Mouse (Mus musculus) neural tube, embryonic 11.5 days (tissue): ENCODE results near the gene Hist1h3i. TPM values are rescaled to one million over a fixed set of nuclear protein-coding genes. Genes with fewer than 3 reads are reported as not detected.
A peak's percentile ranks its signal among the peaks of the same experiment; 100 is the strongest.
"Not testable (repeated sequence)": the region's sequence is repeated elsewhere in the genome, so short reads cannot be mapped to it uniquely, and the experiment has no call there.

Experiments
- ATAC-seq: fragments of 200-750 bp; cut with Nextera tagmentation; 2 replicates; pipeline ENCODE4 v1.8.0; 2017; ENCODE audit warnings: moderate number of reproducible peaks, mild to moderate bottlenecking, moderate TSS enrichment, moderate library complexity; ENCODE audit not compliant: insufficient read depth, low FRiP score, low TSS enrichment
- DNase-seq: peaks from one replicate; pipeline ENCODE4 v3.0.0-alpha.2; 2015; ENCODE audit warnings: low spot score
- H3K27ac ChIP-seq: fragments of 300-500 bp; sonication (generic); 2 replicates; pipeline ENCODE4 v1.5.1; 2014; ENCODE audit warnings: low read depth, mild to moderate bottlenecking, low read length
- H3K27me3 ChIP-seq: fragments of 300-500 bp; sonication (generic); 2 replicates; pipeline ENCODE4 v1.6.1; 2014; ENCODE audit warnings: mild to moderate bottlenecking, low read length, mixed read lengths; ENCODE audit not compliant: control insufficient read depth, insufficient read depth
- H3K36me3 ChIP-seq: fragments of 300-500 bp; sonication (generic); 2 replicates; pipeline ENCODE4 v1.6.1; 2014; ENCODE audit warnings: mild to moderate bottlenecking, low read length, moderate library complexity, mixed read lengths; ENCODE audit not compliant: control insufficient read depth, insufficient read depth
- H3K4me1 ChIP-seq: fragments of 300-500 bp; sonication (generic); 2 replicates; pipeline ENCODE4 v1.6.1; 2014; ENCODE audit warnings: low read length, mixed read lengths; ENCODE audit not compliant: control insufficient read depth, insufficient read depth
- H3K4me2 ChIP-seq: fragments of 300-500 bp; sonication (generic); 2 replicates; pipeline ENCODE4 v1.6.1; 2014; ENCODE audit warnings: low read depth, mild to moderate bottlenecking, moderate library complexity
- H3K4me3 ChIP-seq: fragments of 300-500 bp; sonication (generic); 2 replicates; pipeline ENCODE4 v1.5.1; 2014; ENCODE audit warnings: low read depth, low read length
- H3K9ac ChIP-seq: fragments of 300-500 bp; sonication (generic); 2 replicates; pipeline ENCODE4 v1.6.1; 2014; ENCODE audit warnings: mild to moderate bottlenecking, low read length
- H3K9me3 ChIP-seq: fragments of 300-500 bp; sonication (generic); 2 replicates; pipeline ENCODE4 v1.6.1; 2016; ENCODE audit warnings: low read length; ENCODE audit not compliant: control insufficient read depth
- WGBS: fragments of 180-500 bp; shearing (Covaris S2); extraction: QIAGEN DNeasy Blood & Tissue Kit; methylation state at CpG from one replicate; pipeline ENCODE4 v1.1.7; 2014; 5-methylcytosine and 5-hydroxymethylcytosine counted together
- polyA plus RNA-seq: library from polyadenylated mRNA; unstranded; fragments of >200 nt; fragmentation: Nextera tagmentation; extraction: Ambion mirVana; gene quantifications from 2 replicates; pipeline ENCODE4 v1.2.1, GENCODE M21; 2014

Gene Hist1h3i
- polyA plus RNA-seq, 1 experiment from 2014 or later: 228 TPM

DNA sequence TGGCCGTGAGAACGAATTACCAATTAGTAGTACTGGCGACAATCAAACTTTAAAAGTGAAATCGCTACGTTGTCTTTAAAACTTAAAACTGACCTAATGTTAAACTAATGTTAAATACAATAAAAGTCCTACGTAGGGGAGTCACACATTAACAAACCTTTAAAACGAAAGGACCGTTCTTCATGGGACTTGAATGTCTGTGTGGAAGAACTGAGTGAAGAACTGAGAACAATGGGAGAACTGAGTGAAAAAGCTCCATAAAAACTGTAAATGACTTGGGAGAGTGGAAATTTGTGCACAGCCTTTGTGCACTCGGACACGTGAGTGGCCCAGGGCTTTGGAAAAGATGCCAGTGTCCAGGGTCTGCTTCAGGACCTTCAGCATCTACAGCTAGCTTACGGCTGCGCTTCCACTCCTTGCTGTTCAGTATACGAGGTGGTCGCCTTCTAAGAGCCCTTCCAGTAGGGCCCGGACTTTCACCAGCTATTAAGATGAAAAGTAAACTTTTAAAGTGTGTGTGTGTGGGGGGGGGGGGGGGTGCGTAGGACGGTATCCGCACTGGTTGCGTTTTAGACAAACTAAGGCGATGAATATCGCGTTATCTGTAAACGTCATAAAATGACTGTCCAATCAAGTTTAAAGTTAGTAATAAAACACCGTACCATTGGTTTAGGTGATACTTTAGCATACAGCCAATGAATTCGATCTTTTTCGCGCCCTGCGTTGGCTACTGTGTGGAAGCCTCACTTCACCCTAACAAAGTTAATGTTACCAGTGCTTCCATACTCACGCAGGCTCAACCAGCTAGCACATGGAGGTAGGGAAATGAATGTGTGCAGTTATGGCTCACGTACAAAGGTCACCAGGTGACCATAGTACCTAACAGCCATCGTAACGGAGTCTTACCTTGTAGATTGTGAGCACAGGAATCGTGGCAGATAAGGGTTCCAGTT is 4.1 kb downstream of the Hist1h3i start:
- Histone ChIP-seq H3K36me3 (no peaks in the 10 kb centered on the region), H3K9me3 (no peaks in the 10 kb centered on the region), H3K4me1 (peaks cover 4% of the 10 kb centered on the region; the same call in 1 of the 2 replicates), H3K27me3 (no peaks in the 10 kb centered on the region), H3K4me2 (peak overlapping the region; percentile 77), H3K9ac (peak overlapping the region; percentile 74), H3K27ac (peak overlapping the region; percentile 94), H3K4me3 (peak overlapping the region; percentile 37)
- ATAC-seq: peak; percentile 80
- 6% methylated on average over 33 of the region's 33 CpGs for WGBS
- peak; percentile 83 for DNase-seq

GRCm38 (mm10) chr13:21755707-21756106 is 27.5 kb downstream of the Hist1h3i start:
- Histone ChIP-seq H3K4me3 (no peak overlapping the region), H3K36me3 (no peaks in the 10 kb centered on the region), H3K4me2 (no peak overlapping the region), H3K9ac (no peak overlapping the region), H3K4me1 (peaks cover 3% of the 10 kb centered on the region; the same call in 1 of the 2 replicates), H3K27me3 (no peaks in the 10 kb centered on the region), H3K9me3 (no peaks in the 10 kb centered on the region), H3K27ac (no peak overlapping the region)
- 81% methylated on average over 1 of the region's 1 CpGs for WGBS
- DNase-seq: no peak
- ATAC-seq: no peak

- H3K27ac ChIP-seq: peak overlapping the region; percentile 76
- WGBS: 2% methylated on average over 23 of the region's 26 CpGs
- ATAC-seq: not testable (repeated sequence)
Measured at GRCm38 (mm10) chr13:21754294-21755001, 28.7 kb downstream of the Hist1h3i start.

GRCm38 (mm10) chr13:21753524-21754285 is 29.5 kb downstream of the Hist1h3i start, which contains the start of the genes Hist1h2ak and Hist1h2bn:
Gene Hist1h2ak, minus strand, starts transcription at chr13:21753827.
Gene Hist1h2bn, plus strand, starts transcription at chr13:21754123.
- H3K4me1 ChIP-seq, H3K27me3 ChIP-seq, H3K36me3 ChIP-seq, H3K9me3 ChIP-seq: not testable (repeated sequence)
- Histone ChIP-seq H3K9ac (peak within 1 kb of the TSS; percentile 57), H3K4me3 (peak within 1 kb of the TSS; percentile 38), H3K4me2 (peak within 1 kb of the TSS; percentile 70), H3K27ac (peak within 1 kb of the TSS; percentile 87)
- DNase-seq: peak; percentile 77
- peak; percentile 92 for ATAC-seq
- WGBS: 0% methylated on average over 26 of the region's 50 CpGs

More at GRCm38 (mm10) chr13:21754294-21755001, 28.7 kb downstream of the Hist1h3i start:
- Histone ChIP-seq H3K4me2 (peak overlapping the region; percentile 70), H3K4me3 (peak overlapping the region; percentile 38), H3K9ac (peak overlapping the region; percentile 26)
- not testable (repeated sequence) for H3K9me3 ChIP-seq, H3K27me3 ChIP-seq, H3K36me3 ChIP-seq, H3K4me1 ChIP-seq
- DNase-seq: peak; percentile 46

- Histone ChIP-seq H3K4me1 (peaks cover 9% of the 10 kb centered on the region; the same call in 1 of the 2 replicates), H3K9me3 (no peaks in the 10 kb centered on the region), H3K9ac (peak overlapping the region; percentile 57), H3K27me3 (no peaks in the 10 kb centered on the region), H3K4me2 (peak overlapping the region; percentile 70), H3K27ac (peak overlapping the region; percentile 87), H3K36me3 (no peaks in the 10 kb centered on the region), H3K4me3 (peak overlapping the region; percentile 38)
- ATAC-seq: no peak
- DNase-seq: peak; percentile 18
- 2% methylated on average over 10 of the region's 10 CpGs for WGBS
Measured at GRCm38 (mm10) chr13:21753051-21753523, 30.1 kb downstream of the Hist1h3i start.

DNA sequence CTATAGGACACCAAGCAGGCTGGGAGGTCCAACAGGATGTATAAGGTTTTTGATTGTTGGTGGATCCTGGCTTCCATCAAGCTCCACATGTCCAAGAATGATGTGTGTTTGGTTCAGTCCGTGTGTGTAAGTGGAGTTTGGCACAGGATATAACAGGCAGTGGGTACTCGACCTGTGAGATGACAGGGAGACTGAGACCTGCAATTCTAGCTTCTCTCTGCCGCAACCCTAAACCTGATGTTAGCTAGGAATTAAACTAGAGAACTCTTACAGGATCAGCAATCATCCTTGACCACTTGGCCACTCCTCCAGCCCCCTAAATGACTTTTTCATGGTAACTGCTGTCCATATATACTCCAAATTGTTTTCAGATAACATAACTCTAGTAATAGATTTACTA is 30.8 kb downstream of the Hist1h3i start:
- DNase-seq (peak; percentile 18), ATAC-seq (no peak)
- H3K9ac ChIP-seq: no peak overlapping the region
- H3K9me3 ChIP-seq: no peaks in the 10 kb centered on the region
- peak overlapping the region; percentile 70 for H3K4me2 ChIP-seq
- peaks cover 9% of the 10 kb centered on the region; the same call in 1 of the 2 replicates for H3K4me1 ChIP-seq
- no peaks in the 10 kb centered on the region for H3K27me3 ChIP-seq
- H3K4me3 ChIP-seq: no peak overlapping the region
- WGBS: 53% methylated on average over 3 of the region's 3 CpGs
- peak overlapping the region; percentile 69; the same call in 1 of the 2 replicates for H3K27ac ChIP-seq
- H3K36me3 ChIP-seq: no peaks in the 10 kb centered on the region

DNA sequence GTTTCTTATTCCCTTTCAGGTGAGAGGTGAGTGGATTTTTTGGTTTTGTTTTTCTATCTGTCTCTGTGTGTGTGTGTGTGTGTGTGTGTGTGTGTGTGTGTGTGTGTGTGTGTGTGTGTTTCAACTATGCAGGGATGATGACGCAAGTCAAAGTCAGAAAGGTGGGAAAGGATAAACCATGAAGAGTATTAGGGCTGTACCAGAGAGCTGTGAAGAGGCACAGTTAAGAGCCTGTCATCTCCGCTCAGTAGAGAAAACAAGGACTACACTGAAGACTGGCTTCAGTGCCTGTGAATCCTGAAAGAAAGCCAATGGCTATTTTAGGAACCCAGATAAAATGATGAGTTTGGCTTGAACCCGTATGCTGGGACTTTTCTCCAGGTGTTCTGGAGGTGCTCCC is 31.3 kb downstream of the Hist1h3i start:
- Histone ChIP-seq H3K4me1 (peaks cover 9% of the 10 kb centered on the region; the same call in 1 of the 2 replicates), H3K27me3 (no peaks in the 10 kb centered on the region), H3K9me3 (no peaks in the 10 kb centered on the region), H3K4me2 (no peak overlapping the region), H3K36me3 (no peaks in the 10 kb centered on the region), H3K27ac (peak overlapping the region; percentile 69; the same call in 1 of the 2 replicates), H3K4me3 (no peak overlapping the region), H3K9ac (no peak overlapping the region)
- WGBS: 76% methylated on average over 3 of the region's 3 CpGs
- DNase-seq: no peak
- no peak for ATAC-seq

DNA sequence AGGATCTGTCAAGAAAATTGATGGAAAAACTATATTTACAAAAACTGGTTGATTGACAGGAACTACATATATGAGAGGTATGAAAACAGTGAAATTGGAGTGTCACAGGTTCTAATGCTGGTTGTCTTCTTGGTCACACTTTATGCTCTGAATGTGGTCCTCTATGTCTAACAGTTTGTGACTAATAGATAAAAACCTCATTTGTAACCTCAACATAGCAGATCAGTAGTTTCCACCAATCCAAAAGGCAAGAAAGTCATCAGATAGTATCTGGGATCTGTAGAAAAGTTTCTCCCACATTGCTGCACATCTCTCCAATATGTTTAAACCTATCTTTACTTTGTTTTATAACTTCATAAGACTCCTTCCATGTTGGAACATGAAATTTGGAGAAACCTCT is 31.8 kb downstream of the Hist1h3i start:
- ATAC-seq (no peak), DNase-seq (no peak)
- H3K4me1 ChIP-seq: peaks cover 9% of the 10 kb centered on the region; the same call in 1 of the 2 replicates

More for the DNA sequence above, 31.8 kb downstream of the Hist1h3i start:
- Histone ChIP-seq H3K4me2 (no peak overlapping the region), H3K4me3 (no peak overlapping the region), H3K36me3 (no peaks in the 10 kb centered on the region), H3K9me3 (no peaks in the 10 kb centered on the region), H3K27me3 (no peaks in the 10 kb centered on the region), H3K9ac (no peak overlapping the region), H3K27ac (0 out of 2 replicates have a peak overlapping the region, but pooled peaks have one; percentile 14)
